Mouse (Mus musculus): ENCODE data around the gene Pus10.
A peak's percentile ranks its signal among the peaks of the same experiment; 100 is the strongest.

The Pus10 gene

GRCm38 (mm10) chr11:23665311-23665786 lies at the start of gene Pus10:
Gene Pus10 (plus strand): TSS chr11:23665674.
- DNase-seq (ENCODE audit: low read depth, low spot score): no peak

- no peak for DNase-seq (ENCODE audit: low read depth, low spot score)
Measured at GRCm38 (mm10) chr11:23618995-23619394, 46.5 kb upstream of the Pus10 start.

GRCm38 (mm10) chr11:23630664-23631063 lies 34.8 kb upstream of the Pus10 start:
- no peak for DNase-seq (ENCODE audit: low read depth, low spot score)

- DNase-seq (ENCODE audit: low read depth, low spot score): peak; percentile 91
Measured at GRCm38 (mm10) chr11:23632945-23633878, 32.3 kb upstream of the Pus10 start, which contains the start of gene 0610010F05Rik. Gene 0610010F05Rik (minus strand): TSS chr11:23633639.

GRCm38 (mm10) chr11:23633879-23634215 lies 31.6 kb upstream of the Pus10 start:
- no peak for DNase-seq (ENCODE audit: low read depth, low spot score)

GRCm38 (mm10) chr11:23634573-23634972 lies 30.9 kb upstream of the Pus10 start:
- no peak for DNase-seq (ENCODE audit: low read depth, low spot score)

DNA sequence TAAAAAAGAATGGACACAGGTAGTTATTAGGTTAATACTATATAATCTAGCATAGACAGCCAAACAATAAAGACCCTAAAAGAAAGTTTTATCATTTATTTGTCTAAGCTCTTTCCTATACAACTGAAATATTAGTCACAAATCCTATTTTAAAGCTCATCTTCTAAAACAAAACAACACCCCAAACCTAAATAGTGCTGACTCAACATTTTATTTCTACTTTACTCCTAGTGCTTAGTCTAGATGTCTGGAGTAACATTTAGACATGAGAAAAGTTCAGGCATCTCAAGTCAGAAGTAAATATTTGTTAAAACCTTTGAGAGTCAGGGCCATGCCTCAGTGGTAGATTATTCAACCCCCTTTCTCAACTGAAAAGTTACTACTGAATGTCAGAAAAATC lies 18.0 kb upstream of the Pus10 start:
- no peak for DNase-seq (ENCODE audit: low read depth, low spot score)

DNA sequence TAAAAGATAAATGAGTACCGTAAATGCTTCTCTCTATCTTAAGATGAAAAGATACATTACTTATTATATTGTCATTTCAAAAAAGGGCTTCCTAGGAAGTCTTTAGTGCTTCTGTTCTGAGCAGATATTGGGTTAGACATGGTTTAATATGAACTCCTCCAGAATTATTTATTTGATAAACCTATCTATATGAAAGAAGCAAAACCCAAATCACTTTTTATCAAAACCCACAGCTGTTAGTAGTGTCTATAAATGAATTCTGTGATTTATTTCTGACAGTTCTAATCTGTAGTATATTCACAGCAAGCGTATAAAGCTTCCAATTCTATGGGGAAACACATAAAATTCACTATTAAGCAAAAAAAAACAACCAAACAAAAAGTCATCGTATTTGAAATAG lies 17.6 kb upstream of the Pus10 start:
- DNase-seq (ENCODE audit: low read depth, low spot score): no peak

GRCm38 (mm10) chr11:23653666-23654065 lies 11.8 kb upstream of the Pus10 start:
- peak; percentile 77 for DNase-seq (ENCODE audit: low read depth, low spot score)

DNA sequence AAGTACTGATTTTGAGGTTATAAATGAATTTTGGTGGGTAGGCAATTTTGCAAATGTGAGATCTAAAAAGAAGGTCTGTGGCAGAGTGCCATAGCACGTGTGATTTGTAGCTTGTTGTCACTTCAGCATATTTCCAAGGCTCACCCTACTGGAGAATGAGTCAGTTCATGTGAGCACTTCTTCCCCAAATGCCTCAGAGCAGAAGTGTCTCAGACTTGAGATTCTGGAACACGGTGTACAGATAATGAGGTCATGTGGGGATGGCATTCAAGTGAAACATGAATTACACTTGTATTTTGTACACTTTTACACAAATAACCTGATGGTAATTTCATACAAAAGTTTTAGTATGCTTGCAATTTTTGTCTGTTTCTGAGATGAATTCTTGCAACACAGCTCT lies 7.7 kb upstream of the Pus10 start:
- DNase-seq (ENCODE audit: low read depth, low spot score): no peak

DNA sequence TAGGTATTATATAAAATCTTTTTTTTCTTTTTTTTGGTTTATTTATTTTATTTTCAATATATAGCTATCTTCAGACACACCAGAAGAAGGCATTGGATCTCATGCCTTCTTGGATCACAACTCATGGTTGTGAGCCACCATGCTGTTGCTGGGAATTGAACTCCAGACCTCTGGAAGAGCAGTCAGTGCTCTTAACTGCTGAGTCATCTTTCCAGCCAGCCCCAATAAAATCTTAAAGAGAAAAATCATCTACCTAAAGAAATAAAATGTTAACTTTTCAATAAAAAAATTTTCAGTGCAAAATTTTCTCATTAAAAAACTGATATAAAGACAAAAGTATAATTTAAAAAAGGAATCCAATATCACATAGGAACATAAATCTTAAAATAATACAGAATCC lies 1.2 kb upstream of the Pus10 start:
- no peak for DNase-seq (ENCODE audit: low read depth, low spot score)

DNA sequence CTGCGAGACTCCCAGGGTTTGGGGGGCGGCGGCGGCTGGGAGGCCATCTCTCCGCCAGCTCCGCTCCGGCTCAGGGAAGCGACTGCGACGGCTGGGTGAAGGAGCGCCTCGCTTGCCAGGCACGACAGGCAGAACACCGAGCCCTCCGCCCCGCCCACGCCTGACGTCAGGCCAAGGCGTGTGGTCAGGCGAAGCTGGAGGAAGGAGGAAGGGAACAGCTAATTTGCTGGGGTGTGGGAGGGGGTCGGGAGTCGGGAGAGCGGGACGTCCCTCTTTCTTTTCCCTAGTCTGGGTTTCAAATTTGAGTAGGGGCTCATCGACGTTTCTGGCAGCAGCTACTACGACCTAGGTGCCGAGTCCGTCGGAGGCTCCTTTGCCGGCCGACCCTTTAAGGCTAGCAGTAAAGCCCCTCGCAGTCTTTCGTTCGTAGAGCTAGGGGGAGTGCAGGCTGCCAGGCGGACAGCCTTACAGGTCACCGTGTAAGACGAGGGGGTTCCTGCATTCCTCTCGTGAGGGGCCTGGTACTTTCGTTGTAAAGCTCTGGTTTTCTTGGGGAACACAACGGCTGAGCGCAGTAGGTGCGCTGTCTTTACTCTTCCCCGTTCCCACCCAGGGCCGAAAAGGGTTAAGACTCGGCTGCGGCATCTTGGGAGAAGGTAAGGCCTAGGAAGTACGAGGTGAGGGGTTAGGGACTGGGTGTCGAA lies 476 bp downstream of the Pus10 start, which contains the start of gene Pex13:
Pex13 (minus strand) TSS at position 162 of the 704 bp plus-strand sequence.
- DNase-seq (ENCODE audit: low read depth, low spot score): peak; percentile 97

DNA sequence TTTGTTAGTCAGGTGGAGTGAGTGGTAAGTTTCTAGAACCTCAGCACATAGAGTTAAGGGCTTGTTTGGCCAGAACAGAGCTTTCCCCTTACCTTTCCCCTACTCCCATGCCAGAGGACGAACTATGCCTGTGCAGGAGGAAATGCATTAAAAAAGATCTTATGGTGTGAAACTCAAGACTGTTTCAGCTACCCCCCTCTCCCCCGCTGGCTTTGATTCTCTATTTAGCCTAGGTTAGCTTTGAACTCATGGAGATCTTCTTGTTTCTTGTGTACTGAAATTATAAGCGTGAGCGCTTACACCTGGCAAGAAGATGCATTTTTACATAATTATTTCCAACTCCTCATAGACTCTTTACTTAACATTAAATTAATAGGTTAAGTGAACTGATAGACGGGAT lies 1.1 kb downstream of the Pus10 start:
- DNase-seq (ENCODE audit: low read depth, low spot score): no peak

- no peak for DNase-seq (ENCODE audit: low read depth, low spot score)
Measured at GRCm38 (mm10) chr11:23667128-23667527, 1.7 kb downstream of the Pus10 start.

- DNase-seq (ENCODE audit: low read depth, low spot score): no peak
Measured at GRCm38 (mm10) chr11:23672256-23672749, 6.8 kb downstream of the Pus10 start.

GRCm38 (mm10) chr11:23676100-23676499 lies 10.6 kb downstream of the Pus10 start:
- no peak for DNase-seq (ENCODE audit: low read depth, low spot score)

- peak; percentile 74 for DNase-seq (ENCODE audit: low read depth, low spot score)
Measured at GRCm38 (mm10) chr11:23679044-23679642, 13.7 kb downstream of the Pus10 start.

- no peak for DNase-seq (ENCODE audit: low read depth, low spot score)
Measured at GRCm38 (mm10) chr11:23680435-23680950, 15.0 kb downstream of the Pus10 start.

- DNase-seq (ENCODE audit: low read depth, low spot score): no peak
Measured at GRCm38 (mm10) chr11:23682561-23682960, 17.1 kb downstream of the Pus10 start.

DNA sequence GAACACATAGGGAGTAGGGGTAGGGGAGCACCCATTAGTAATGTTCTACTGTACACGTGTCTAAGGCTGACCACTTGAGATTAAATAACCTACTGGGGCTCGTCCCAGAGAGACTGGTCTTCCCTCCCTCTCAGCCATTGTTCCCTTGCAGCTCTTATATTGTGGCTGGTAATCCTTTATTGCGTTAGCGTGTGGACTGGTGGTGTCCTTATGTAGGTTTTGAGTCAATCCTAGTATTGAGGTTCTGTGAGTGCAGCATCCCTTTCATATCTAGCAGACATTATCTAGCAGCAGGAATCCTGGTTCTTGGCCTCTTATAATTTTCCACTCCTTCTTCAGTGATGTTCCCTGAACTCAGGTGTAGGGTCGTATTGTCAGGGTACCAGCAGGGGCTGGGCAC lies 21.2 kb downstream of the Pus10 start:
- DNase-seq (ENCODE audit: low read depth, low spot score): no peak

DNA sequence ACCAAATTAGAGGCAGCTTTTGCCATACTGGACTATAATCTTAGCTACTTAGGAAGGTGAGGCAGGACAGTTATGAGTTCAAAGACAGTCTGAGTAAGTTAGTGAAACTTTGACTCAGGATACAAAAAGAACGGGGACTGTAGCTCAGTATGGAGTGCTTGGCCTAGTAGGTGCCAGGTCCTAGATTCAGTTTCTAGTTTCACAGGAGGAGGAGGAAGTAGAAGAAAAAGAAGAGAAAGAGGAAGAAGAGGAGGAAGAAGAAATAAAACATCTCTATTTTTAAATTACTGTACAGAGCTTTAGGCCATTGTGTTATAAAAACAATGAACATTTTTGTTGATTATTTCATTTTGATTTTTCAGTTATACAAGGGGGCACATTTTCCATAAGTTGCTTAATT lies 22.6 kb downstream of the Pus10 start:
- no peak for DNase-seq (ENCODE audit: low read depth, low spot score)

DNA sequence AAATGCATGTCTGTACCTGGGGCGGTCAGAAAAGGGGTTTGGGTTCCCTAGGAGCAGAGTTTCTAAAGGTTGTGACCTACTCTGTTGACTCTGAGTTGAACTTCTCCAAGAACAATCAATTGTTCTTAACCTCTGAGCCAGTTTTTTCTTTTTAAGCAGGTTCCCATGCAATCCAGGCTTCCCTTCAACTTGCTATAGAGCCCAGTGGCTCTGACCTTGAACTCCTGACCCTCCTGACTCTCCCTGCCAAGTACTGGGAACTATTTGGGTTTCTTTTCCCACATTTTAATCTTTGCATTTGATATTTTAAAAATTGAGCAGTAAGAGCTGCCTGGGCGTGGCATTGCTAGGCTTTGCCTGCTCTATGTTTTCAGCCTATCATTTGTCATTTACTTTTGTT lies 27.8 kb downstream of the Pus10 start:
- peak; percentile 64 for DNase-seq (ENCODE audit: low read depth, low spot score)

Data from ES-CJ7 (cell line).